Mouse (Mus musculus): ENCODE results near the gene Crybb3. TPM values are rescaled to one million over a fixed set of nuclear protein-coding genes. Genes with fewer than 3 reads are reported as not detected.
"Not testable (repeated sequence)": the region's sequence is repeated elsewhere in the genome, so short reads cannot be mapped to it uniquely, and the experiment has no call there.

Gene Crybb3
- polyA plus RNA-seq, 1 experiment from 2014 or later = 0.47 TPM

DNA sequence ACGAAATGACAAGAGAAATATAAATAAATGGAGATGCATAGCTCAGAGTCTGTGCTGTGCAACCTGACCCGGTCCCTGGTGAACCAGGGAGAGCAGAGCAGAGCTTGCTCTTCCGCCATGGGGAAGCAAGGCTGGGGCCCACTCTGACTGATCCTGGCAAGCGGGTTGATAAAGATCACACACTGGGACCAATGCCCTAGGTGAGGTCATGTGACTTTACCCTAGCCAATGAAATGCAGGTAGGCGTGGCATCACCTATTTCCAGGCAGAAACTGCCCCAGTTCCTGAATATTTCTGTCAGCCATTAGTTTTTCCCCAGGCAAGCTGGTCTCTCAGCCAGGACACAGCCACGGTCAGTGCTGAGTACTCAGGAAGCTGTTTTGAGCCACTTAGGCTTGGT is 37.3 kb upstream of the Crybb3 start:
- no peak for ATAC-seq (ENCODE audit: low FRiP score, low TSS enrichment)
- Histone ChIP-seq H3K4me3 (ENCODE audit: low read length) (no peak overlapping the region), H3K9me3 (ENCODE audit: control insufficient read depth, low read length) (no peaks in the 10 kb centered on the region), H3K27ac (ENCODE audit: low read depth, low read length) (peak overlapping the region; percentile 59; the same call in 1 of the 2 replicates), H3K36me3 (ENCODE audit: control insufficient read depth, insufficient read depth, low read length) (no peaks in the 10 kb centered on the region), H3K9ac (ENCODE audit: low read depth, low read length) (no peak overlapping the region), H3K4me2 (replicated peaks; ENCODE audit: low read depth, low read length) (no peak overlapping the region), H3K4me1 (ENCODE audit: control insufficient read depth, insufficient read depth, low read length) (peaks cover 47% of the 10 kb centered on the region), H3K27me3 (ENCODE audit: control insufficient read depth, insufficient read depth, low read length) (no peaks in the 10 kb centered on the region)
- 42% methylated on average over 6 of the region's 6 CpGs for WGBS

DNA sequence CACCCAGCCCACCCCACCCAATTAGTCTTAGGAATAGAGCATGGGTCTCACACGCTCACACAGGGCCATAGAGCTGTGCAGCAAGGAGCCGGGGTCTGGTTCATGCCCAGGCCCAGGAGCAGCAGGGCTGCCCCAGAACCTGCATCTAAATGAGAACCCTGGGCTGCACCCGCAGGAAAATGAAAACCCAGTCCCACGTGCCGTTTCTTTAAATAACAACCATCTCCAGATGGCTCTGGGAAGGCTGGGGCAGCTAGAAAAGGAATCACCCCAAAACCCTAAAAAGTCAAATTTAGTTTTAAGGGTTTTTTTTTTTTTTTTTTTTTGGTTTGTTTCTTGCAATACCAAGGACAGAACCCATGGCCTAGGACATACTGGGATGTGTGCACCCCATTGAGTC is 36.0 kb upstream of the Crybb3 start:
- Histone ChIP-seq H3K9ac (ENCODE audit: low read depth, low read length) (no peak overlapping the region), H3K27ac (ENCODE audit: low read depth, low read length) (no peak overlapping the region), H3K27me3 (ENCODE audit: control insufficient read depth, insufficient read depth, low read length) (no peaks in the 10 kb centered on the region), H3K4me3 (ENCODE audit: low read length) (no peak overlapping the region), H3K4me1 (ENCODE audit: control insufficient read depth, insufficient read depth, low read length) (peaks cover 53% of the 10 kb centered on the region), H3K4me2 (replicated peaks; ENCODE audit: low read depth, low read length) (no peak overlapping the region), H3K36me3 (ENCODE audit: control insufficient read depth, insufficient read depth, low read length) (no peaks in the 10 kb centered on the region), H3K9me3 (ENCODE audit: control insufficient read depth, low read length) (no peaks in the 10 kb centered on the region)
- WGBS = 85% methylated on average over 5 of the region's 5 CpGs
- ATAC-seq (ENCODE audit: low FRiP score, low TSS enrichment) = no peak

DNA sequence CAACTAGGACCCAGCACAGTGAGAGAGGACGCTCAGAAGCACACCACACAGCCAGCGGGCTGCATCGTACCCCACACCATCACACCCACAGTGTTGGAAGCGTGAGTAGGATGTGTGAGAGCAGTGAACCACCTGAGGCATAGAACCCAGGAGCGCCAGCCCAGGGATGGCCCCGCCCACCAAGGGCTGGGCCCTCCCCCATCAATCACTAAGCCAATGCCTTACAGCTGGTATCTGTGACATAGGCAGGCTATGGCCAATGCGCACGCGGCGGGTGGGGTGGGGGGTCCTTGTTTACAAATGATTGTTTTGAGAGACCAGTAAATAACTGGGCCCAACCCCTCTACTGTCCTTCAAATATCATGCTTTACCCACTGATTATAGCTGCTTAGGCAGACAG is 34.5 kb upstream of the Crybb3 start:
- Histone ChIP-seq H3K4me2 (replicated peaks; ENCODE audit: low read depth, low read length) (no peak overlapping the region), H3K27ac (ENCODE audit: low read depth, low read length) (no peak overlapping the region), H3K9ac (ENCODE audit: low read depth, low read length) (no peak overlapping the region), H3K27me3 (ENCODE audit: control insufficient read depth, insufficient read depth, low read length) (no peaks in the 10 kb centered on the region), H3K36me3 (ENCODE audit: control insufficient read depth, insufficient read depth, low read length) (no peaks in the 10 kb centered on the region), H3K9me3 (ENCODE audit: control insufficient read depth, low read length) (no peaks in the 10 kb centered on the region), H3K4me3 (ENCODE audit: low read length) (no peak overlapping the region), H3K4me1 (ENCODE audit: control insufficient read depth, insufficient read depth, low read length) (peaks cover 47% of the 10 kb centered on the region)
- 66% methylated on average over 10 of the region's 10 CpGs for WGBS
- no peak for ATAC-seq (ENCODE audit: low FRiP score, low TSS enrichment)

DNA sequence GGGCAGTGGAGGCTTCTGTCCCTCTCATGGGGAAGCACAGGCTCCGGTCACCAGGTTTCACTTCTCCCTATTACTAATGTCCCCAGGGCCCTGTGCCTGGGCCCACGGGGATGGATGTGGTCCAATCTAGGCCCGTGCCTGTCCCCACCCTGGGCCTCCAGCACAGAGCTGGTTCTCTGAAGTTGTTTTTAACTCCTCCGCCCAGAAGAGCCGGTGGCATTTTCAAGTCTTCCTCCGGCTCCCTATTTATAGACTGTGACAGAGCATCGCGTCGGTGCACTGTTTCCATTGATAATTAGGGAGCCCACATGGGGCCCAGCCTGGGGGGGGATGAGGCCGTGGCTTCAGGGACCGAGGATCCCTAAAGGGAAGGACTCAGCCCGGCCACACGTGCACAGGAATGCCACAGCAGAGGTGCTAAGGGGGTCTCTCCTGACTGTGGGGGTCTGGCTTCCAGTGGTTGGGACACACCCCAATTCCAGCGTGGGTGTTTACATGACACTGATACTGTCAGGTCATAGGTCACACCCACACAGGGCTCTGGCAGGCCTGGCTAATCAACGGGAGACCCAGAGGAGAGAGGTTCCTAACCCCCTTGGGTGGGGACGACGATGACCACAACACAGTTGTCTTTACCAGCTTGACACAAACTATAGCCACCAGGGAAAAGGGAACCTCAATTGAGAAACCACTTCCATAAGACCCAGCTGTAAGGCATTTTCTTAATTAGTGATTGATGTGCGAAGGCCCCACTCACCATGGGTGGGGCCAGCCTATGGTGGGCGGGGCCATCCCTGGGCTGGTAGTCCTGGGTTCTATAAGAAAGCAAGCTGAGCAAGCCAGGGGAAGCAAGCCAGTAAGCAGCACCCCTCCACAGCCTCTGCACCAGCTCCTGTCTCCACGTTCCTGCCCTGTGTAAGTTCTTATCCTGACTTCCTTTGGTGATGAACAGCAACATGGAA is 33.2 kb upstream of the Crybb3 start:
- Histone ChIP-seq H3K36me3 (ENCODE audit: control insufficient read depth, insufficient read depth, low read length) (no peaks in the 10 kb centered on the region), H3K4me2 (replicated peaks; ENCODE audit: low read depth, low read length) (no peak overlapping the region), H3K27ac (ENCODE audit: low read depth, low read length) (peak overlapping the region; percentile 56; the same call in 1 of the 2 replicates), H3K4me3 (ENCODE audit: low read length) (no peak overlapping the region), H3K4me1 (ENCODE audit: control insufficient read depth, insufficient read depth, low read length) (peaks cover 43% of the 10 kb centered on the region), H3K9me3 (ENCODE audit: control insufficient read depth, low read length) (no peaks in the 10 kb centered on the region), H3K9ac (ENCODE audit: low read depth, low read length) (0 out of 2 replicates have a peak overlapping the region, but pooled peaks have one; percentile 8), H3K27me3 (ENCODE audit: control insufficient read depth, insufficient read depth, low read length) (no peaks in the 10 kb centered on the region)
- ATAC-seq (ENCODE audit: low FRiP score, low TSS enrichment) = no peak
- WGBS = 27% methylated on average over 20 of the region's 20 CpGs

DNA sequence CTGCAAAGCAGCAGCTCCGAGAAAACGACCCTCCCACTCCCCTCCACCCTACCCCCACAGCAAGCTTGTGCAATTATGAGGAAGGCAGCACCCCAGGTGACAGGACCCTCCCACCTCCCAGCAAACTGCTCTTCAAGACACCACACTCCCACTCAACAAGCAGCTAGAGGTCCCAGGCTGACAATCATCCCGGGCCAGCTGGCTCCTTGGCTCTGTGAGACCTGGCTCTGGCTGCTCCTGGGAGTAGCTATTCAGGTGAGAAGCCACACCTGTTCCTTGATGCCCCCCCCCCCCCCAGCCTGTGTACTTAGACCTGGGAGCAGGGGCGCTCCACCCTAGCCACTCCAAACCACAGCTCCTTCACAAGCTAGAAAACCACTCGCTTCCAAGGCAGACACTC is 31.7 kb upstream of the Crybb3 start:
- Histone ChIP-seq H3K27me3 (ENCODE audit: control insufficient read depth, insufficient read depth, low read length) (no peaks in the 10 kb centered on the region), H3K9ac (ENCODE audit: low read depth, low read length) (no peak overlapping the region), H3K27ac (ENCODE audit: low read depth, low read length) (no peak overlapping the region), H3K4me3 (ENCODE audit: low read length) (no peak overlapping the region), H3K9me3 (ENCODE audit: control insufficient read depth, low read length) (no peaks in the 10 kb centered on the region), H3K4me1 (ENCODE audit: control insufficient read depth, insufficient read depth, low read length) (peaks cover 43% of the 10 kb centered on the region), H3K36me3 (ENCODE audit: control insufficient read depth, insufficient read depth, low read length) (no peaks in the 10 kb centered on the region), H3K4me2 (replicated peaks; ENCODE audit: low read depth, low read length) (no peak overlapping the region)
- 23% methylated on average over 5 of the region's 5 CpGs for WGBS
- ATAC-seq (ENCODE audit: low FRiP score, low TSS enrichment) = peak; percentile 37

DNA sequence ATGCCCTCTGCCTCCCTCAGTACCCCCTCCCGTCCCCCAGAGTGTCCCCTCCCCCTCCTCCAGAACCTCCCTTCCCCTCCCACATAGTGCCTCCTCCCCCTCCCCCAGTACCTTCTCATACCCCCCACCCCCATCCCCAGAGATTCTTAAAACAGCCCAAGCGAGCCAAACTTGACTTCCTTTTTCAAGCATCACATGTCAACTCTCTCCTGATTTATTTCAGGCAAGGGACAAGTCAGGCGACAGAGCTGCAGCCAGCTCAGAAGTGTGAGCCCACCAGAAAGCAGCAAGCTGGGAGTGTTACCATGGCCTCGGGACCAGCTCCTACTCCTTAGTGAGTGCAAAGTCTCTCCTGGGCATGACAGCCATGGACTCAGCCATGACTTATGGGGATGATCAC is 30.0 kb upstream of the Crybb3 start:
- H3K4me1 ChIP-seq (ENCODE audit: control insufficient read depth, insufficient read depth, low read length) = peaks cover 37% of the 10 kb centered on the region

DNA sequence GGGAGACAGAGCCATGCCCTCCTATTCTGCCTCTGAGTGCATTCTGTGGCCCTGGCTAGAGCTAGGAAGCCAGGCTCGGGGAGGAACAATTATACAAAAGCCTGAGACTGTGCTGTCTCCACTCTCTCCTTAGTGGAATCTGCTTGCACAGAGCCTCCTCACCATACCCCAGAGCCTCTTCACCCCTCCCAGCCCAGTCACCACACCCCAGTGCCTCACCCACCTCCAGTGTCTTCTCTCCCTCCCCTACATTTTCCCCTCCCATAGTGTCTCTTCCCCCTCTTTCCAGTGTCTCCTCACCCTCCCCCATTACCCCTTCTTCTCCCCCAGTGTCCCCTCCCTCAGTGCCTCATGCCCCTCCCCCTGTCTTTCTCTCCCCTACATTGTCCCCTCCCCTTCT is 29.5 kb upstream of the Crybb3 start:
- WGBS = 0% methylated on average over 1 of the region's 1 CpGs
- no peaks in the 10 kb centered on the region for H3K36me3 ChIP-seq (ENCODE audit: control insufficient read depth, insufficient read depth, low read length)
- 0 out of 2 replicates have a peak overlapping the region, but pooled peaks have one; percentile 23 for H3K9ac ChIP-seq (ENCODE audit: low read depth, low read length)
- H3K9me3 ChIP-seq (ENCODE audit: control insufficient read depth, low read length) = no peaks in the 10 kb centered on the region
- no peak overlapping the region for H3K4me3 ChIP-seq (ENCODE audit: low read length)
- no peak overlapping the region for H3K4me2 ChIP-seq (replicated peaks; ENCODE audit: low read depth, low read length)
- no peak for ATAC-seq (ENCODE audit: low FRiP score, low TSS enrichment)
- peaks cover 37% of the 10 kb centered on the region for H3K4me1 ChIP-seq (ENCODE audit: control insufficient read depth, insufficient read depth, low read length)
- H3K27me3 ChIP-seq (ENCODE audit: control insufficient read depth, insufficient read depth, low read length) = no peaks in the 10 kb centered on the region
- H3K27ac ChIP-seq (ENCODE audit: low read depth, low read length) = peak overlapping the region; percentile 78

More for the DNA sequence above, 30.0 kb upstream of the Crybb3 start:
- Histone ChIP-seq H3K27ac (ENCODE audit: low read depth, low read length) (no peak overlapping the region), H3K27me3 (ENCODE audit: control insufficient read depth, insufficient read depth, low read length) (no peaks in the 10 kb centered on the region), H3K9me3 (ENCODE audit: control insufficient read depth, low read length) (no peaks in the 10 kb centered on the region), H3K4me2 (replicated peaks; ENCODE audit: low read depth, low read length) (no peak overlapping the region), H3K9ac (ENCODE audit: low read depth, low read length) (no peak overlapping the region), H3K36me3 (ENCODE audit: control insufficient read depth, insufficient read depth, low read length) (no peaks in the 10 kb centered on the region), H3K4me3 (ENCODE audit: low read length) (no peak overlapping the region)
- WGBS = 8% methylated on average over 4 of the region's 4 CpGs
- peak; percentile 24; the same call in 1 of the 2 replicates for ATAC-seq (ENCODE audit: low FRiP score, low TSS enrichment)

DNA sequence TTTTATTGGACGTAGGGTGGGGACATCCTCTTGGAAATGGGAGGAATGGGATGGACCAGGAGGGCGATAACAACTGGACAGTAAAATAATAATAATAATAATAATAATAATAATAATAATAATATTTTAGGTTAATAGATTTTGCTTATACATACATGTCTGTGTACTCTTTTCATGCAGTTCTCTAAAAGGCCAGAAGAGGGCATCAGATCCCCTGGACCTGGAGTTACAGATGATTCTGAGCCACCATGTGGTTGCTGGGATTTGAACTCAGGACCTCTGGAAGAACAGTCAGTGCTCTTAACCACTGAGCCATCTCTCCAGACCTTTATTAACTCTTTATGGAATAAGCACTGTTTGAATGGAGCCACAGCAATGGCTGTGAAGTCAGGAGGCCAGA is 28.3 kb upstream of the Crybb3 start:
- 92% methylated on average over 2 of the region's 2 CpGs for WGBS
- not testable (repeated sequence) for H3K9me3 ChIP-seq (ENCODE audit: control insufficient read depth, low read length); H3K27me3 ChIP-seq (ENCODE audit: control insufficient read depth, insufficient read depth, low read length); H3K4me2 ChIP-seq (replicated peaks; ENCODE audit: low read depth, low read length); H3K4me3 ChIP-seq (ENCODE audit: low read length); H3K27ac ChIP-seq (ENCODE audit: low read depth, low read length); H3K9ac ChIP-seq (ENCODE audit: low read depth, low read length); ATAC-seq (ENCODE audit: low FRiP score, low TSS enrichment); H3K36me3 ChIP-seq (ENCODE audit: control insufficient read depth, insufficient read depth, low read length)
- H3K4me1 ChIP-seq (ENCODE audit: control insufficient read depth, insufficient read depth, low read length) = peaks cover 35% of the 10 kb centered on the region

DNA sequence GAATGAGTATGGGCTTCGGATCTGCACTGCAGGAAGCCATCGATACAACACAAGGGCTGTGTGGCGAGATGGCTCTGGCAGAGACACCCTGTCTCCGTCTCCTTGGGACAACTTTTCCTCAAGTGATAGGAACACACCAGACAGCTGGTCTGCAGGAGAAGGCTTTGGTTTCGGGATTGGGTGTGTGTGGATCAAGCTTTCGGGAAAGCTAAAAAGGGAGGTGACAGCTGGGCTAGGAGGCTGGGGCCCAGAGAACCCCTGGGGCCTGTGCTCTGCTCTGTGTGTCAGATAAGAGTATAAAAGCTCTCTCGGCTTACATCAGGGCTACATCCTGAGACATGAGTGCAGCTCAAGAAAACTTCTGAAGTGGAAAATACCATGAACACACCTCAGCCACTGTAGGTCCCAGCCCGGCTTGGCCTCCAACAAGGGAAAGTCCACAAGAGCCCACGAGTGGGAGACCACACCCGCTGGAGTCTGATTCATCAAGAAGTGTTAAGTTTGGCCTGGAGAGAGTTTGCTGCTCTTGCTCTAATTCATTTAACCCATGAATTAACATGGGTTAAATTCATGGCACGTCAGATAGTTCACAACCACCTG is 26.9 kb upstream of the Crybb3 start:
- no peak for ATAC-seq (ENCODE audit: low FRiP score, low TSS enrichment)
- Histone ChIP-seq H3K4me2 (replicated peaks; ENCODE audit: low read depth, low read length) (no peak overlapping the region), H3K4me3 (ENCODE audit: low read length) (no peak overlapping the region), H3K27me3 (ENCODE audit: control insufficient read depth, insufficient read depth, low read length) (no peaks in the 10 kb centered on the region), H3K9me3 (ENCODE audit: control insufficient read depth, low read length) (no peaks in the 10 kb centered on the region), H3K4me1 (ENCODE audit: control insufficient read depth, insufficient read depth, low read length) (peaks cover 21% of the 10 kb centered on the region), H3K36me3 (ENCODE audit: control insufficient read depth, insufficient read depth, low read length) (no peaks in the 10 kb centered on the region), H3K27ac (ENCODE audit: low read depth, low read length) (no peak overlapping the region), H3K9ac (ENCODE audit: low read depth, low read length) (no peak overlapping the region)
- 70% methylated on average over 11 of the region's 11 CpGs for WGBS
